Mouse (Mus musculus) cortical plate, adult 2 months (tissue): ENCODE results near the gene Ccl12.

Source experiments
- CTCF ChIP-seq: fragments of 200-500 bp; IDR thresholded peaks from 2 replicates; pipeline ENCODE4 v1.5.1; 2011; ENCODE audit warnings: mild to moderate bottlenecking, control low read depth, low read length; ENCODE audit not compliant: insufficient read depth; ENCODE audit errors: extremely low read depth
- POLR2A ChIP-seq: fragments of 200-500 bp; IDR thresholded peaks from 2 replicates; pipeline ENCODE4 v1.6.1; 2011; ENCODE audit warnings: mild to moderate bottlenecking, low read length, control low read depth; ENCODE audit not compliant: insufficient read depth; ENCODE audit errors: extremely low read depth

DNA sequence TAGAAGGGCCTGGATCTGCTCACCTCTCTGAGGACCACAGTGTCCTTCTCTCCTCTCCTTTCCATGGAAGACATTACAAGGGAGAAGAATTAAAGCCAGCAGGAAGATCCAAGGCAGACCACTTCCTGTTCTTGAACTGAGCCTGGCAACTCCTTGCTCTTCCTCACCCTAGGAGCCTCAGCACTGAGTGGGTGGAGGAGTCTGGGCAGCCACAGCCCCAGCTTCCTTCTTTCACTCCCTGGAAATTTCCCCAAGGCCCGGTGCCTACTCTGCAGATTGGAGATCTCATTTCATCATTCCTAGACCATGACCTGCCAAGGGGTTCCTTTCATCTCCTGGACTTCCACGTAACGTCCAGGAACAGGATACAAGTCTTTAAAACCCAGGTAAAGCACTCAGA lies 28.7 kb upstream of the Ccl12 start:
- TF ChIP-seq POLR2A, result no peak
- TF ChIP-seq CTCF, result no peak
